Mouse (Mus musculus): Measurements from ENCODE around the gene Fam131c.

The Fam131c gene

DNA sequence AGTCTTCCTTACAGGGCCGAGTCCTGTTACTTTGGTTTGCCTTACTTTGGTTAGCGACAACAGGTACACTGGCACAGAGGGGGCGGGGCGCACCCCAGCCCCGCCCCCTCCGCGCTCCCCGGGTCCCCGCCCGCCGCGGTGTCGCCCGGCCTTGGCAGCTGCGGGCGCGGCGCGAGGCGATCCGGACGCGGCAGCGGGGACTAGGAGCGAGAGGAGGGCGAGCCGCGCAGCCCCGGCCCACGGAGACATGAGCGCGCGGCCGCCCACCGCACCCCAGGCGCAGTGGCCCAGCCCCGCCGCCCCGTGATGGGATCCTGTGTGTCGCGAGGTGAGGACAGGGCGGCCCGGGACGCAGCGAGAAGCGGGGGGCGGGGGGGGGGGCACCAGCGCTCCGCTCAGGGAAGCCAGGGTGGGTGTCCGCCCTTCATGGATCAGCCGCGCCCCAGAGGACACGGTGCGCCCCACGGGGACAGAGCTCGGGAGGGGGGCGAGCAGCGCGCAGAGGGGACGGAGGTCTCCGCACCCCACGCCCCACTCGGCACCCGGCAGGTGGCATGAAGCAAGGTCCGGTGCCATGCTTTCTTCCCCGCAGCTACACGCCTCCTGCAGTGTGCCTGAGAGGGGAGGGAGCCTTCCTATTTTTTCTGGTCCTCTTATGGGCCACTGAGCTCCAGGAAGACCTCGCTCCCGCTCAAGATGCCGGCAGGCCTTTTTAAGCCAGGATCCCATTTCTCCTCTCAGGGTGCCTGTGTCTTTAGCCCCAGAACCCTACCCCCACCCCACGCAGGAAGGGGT lies at the start of gene Fam131c:
TSS of gene Fam131c (plus strand) at position 224 of the 795 bp plus-strand sequence.
- DNase-seq (ENCODE audit: low read depth in 1 of 2, low spot score in 2 of 2) = no peak

DNA sequence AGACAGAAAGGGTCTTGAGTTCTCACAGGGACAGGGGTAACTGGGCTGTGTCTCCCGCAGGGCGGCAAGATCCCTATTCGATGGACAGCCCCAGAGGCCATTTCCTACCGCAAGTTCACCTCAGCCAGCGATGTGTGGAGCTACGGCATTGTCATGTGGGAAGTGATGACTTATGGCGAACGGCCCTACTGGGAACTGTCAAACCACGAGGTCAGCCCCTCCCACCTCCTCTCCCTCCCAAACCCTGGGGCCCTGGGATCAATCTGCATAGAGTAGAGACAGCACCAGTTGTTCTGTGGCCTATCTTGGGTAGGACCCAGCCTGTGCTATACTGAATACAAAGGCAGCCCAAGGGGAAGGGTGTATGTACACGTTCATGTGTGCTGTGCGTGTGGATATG lies 45.5 kb upstream of the Fam131c start:
- DNase-seq (ENCODE audit: low read depth in 1 of 2, low spot score in 2 of 2) = no peak

DNA sequence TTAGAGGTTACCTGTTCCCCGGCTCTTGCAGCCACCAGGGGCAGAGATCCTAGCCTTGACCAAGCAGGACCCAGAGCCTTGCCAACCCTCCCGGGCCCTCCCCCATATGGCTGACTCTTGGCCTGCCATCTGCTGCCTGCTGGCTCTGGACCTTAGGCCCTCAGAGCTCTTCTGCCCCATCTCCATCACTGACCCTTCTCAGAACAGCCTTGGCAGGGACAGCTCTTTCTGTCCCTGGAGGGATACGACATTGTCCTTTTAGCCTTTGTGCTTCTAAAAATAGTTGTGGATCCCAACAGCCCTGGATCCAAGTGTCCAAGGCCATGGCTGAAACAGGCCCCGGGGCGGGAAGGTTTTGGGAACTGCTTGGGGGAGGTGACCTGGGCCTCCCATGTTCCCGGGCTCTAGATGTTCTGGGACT lies 43.2 kb upstream of the Fam131c start:
- no peak for DNase-seq (ENCODE audit: low read depth in 1 of 2, low spot score in 2 of 2)

DNA sequence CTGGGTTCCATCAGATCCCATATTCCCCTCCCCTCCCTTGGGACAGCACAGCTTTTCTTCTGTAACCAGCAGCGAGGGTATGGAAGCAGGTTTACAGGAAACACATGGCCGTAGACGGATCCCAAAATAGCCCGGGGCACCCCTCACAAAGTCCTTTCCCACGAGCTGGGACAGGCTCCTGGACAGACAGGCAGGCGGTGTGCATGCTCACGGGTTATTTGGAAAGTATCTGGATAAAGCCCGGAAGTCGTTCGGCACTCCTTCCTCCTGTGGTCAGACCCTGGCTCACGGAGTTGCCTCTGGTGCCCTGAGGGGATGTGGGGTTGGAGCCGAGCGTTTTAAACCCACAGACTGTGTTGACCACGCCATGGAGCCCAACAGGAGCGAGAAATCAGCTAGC lies 42.4 kb upstream of the Fam131c start:
- no peak for DNase-seq (ENCODE audit: low read depth in 1 of 2, low spot score in 2 of 2)

DNA sequence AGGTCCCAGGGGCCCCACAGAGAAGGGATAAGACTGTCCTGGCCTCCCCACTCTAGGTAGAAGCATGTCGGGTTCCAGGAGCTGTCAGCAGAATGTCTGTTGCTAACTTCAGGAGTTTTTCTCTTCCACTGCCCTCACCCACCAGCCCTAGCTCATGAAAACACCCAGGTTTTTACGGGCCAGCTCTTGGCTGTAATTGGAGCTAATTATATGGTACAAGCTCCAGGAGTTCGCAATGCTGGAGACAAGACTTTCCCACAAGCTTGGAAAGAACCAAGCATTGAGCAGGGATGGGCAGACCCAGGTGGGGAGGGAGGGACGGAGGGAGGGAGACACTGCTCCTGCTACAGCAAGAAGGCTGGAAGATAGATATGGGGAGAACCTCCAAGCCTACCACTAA lies 40.9 kb upstream of the Fam131c start:
- DNase-seq (ENCODE audit: low read depth in 1 of 2, low spot score in 2 of 2) = no peak

DNA sequence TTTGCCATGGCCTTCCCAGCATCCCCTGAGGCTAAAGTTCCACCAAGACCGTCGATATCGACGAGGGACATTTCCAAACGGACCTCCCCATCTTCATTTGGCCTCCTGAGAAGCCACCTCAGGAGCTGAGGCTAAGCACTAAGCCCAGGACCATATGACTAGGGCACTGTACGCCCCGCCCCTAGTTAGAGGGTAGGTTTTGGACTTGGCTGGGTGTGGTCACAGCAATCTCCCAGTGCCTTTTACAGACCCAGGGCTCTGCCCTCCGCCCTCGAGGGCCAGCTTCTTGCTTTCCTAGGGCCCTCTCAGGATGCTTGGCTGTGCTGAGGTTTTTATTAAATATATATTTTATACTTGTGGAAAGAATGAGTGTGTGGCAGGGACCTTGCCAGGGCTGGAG lies 39.3 kb upstream of the Fam131c start:
- no peak for DNase-seq (ENCODE audit: low read depth in 1 of 2, low spot score in 2 of 2)

DNA sequence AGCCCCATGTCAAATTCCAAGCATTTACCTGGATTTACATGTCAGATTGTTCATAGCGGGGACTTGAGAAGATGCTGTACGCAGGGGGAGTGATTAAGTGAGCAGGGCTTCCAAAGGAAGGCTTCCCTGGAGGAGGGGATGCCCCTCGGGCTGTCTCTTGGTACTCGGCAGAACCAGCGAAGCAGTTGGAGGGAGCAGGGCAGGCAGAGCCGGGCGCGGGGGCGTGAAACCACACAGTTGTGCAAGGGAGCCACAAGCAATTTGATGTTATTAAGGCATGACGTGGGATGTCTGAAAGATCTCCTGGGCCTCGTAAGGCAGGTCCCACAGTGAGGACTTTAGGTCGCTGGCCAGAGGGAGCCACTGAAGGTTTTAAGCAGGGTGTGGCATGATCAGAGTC lies 38.1 kb upstream of the Fam131c start:
- no peak for DNase-seq (ENCODE audit: low read depth in 1 of 2, low spot score in 2 of 2)

DNA sequence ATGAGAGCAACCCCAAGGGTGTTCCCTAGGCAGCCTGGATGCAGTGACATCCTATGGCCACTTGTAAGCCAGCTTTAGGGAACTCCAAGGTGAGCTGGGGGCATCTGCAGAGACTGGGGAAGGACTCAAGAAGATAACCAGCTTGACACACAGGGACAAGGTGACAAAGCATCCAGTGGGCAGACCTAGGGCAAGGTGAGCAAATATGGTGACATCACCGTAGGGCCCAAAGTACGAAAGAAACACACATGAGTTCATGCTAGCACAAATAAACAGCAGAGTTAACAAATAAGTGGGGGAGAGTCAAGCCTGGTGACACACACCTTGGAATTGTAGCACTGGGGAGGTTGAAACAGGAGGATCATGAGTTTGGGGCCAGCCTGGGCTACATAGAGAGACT lies 36.6 kb upstream of the Fam131c start:
- no peak for DNase-seq (ENCODE audit: low read depth in 1 of 2, low spot score in 2 of 2)

DNA sequence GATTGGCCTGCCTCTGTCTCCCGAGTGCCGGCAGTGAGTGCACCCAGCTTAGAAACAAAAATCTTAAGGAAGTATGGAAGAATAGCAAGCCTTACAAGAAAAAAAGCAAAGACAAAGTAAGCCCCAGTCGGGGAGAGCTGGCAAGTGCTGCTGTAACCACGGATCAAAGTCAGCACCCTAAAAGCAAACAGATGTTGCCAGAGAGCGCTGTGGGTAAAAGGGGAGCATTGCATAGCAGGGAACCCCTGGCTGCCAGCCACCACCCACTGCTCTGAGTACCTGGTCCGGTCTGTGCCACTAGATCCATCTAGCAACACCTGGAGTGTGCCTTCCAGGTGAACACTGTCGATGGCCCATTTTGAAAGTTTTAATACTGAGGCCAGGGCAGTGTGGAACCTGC lies 35.8 kb upstream of the Fam131c start:
- no peak for DNase-seq (ENCODE audit: low read depth in 1 of 2, low spot score in 2 of 2)

DNA sequence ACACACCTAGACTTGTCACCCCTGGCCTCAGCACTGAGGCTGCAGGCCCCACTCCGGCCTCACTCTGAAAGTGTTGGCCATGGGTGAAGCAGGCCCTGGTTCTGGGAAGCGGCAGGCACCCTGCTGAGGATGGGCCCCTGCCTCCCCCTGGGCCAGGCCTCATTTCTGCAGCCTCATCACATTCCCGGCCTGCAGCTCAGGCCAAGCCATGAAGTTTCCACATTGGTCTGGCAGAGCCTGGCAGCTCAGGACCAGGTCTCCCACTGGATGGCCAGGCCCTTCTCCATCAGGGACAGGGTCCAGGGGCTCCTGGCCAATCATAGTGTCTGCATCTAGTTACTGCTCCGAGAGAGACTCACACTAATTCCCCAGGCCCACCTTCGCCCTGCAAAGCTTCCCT lies 33.3 kb upstream of the Fam131c start:
- DNase-seq (ENCODE audit: low read depth in 1 of 2, low spot score in 2 of 2) = no peak

DNA sequence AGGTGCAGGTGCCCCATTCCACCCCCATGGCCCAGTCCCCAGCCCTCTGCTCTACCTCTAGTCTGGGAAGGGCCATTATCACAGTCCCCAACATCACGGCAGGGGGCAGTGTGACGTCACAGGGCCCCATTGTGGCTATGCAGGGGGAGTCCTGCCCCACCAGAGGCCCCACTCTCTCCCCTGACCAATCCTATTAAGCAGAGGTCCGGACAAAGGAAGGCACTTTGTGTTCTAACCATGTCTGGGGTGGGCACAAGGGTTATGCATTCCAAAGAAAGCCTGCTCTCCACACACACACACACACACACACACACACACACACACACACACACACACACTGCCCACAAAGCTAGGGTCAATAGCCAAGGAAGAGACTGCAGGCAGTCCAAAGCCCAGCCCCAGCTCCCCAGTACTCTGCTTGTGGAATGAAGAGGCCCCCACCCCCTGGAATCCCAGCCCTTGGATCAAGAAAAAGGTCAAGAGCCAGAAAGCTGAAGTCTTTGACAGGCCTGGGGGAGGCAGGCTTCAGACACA lies 32.7 kb upstream of the Fam131c start:
- DNase-seq (ENCODE audit: low read depth in 1 of 2, low spot score in 2 of 2) = no peak

DNA sequence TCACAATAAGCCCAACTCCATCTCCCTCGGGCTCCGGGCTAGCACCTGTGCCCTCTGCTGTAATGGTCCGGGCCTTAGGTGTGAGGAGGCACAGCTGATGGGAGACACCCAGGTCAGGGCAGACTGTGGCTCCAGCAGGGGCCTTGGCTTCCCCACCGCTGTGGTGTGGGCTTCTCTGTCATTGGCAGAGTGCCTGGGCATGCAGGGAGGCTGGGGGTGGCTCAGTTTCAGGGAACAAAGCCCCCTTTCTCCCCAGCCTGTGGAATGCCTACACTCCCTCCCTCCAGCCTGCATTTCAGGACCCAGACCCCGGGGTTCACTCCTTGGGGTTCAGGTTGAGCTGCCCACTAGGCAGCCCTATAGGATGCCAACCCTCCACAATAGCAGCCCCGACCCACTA lies 31.8 kb upstream of the Fam131c start:
- no peak for DNase-seq (ENCODE audit: low read depth in 1 of 2, low spot score in 2 of 2)

DNA sequence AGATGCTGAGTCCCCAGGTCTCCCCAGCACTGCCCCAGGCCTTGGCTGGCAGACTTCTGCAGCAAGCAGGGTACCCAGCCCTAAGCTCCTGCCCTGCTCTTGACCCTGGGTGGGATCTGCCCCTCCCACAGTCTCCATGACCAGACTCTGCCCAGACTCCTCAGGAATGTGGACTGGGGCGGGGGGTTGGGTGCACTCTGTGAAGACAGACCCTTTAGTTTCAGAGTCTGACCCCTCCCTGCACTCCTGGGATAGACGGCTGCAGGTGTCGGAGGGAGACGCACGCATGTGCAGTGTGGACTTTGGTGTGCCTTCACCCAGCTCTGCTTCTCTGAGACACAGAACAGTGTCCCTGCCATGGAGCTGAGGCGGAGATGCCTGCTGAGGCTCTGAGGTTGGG lies 30.0 kb upstream of the Fam131c start:
- no peak for DNase-seq (ENCODE audit: low read depth in 1 of 2, low spot score in 2 of 2)

DNA sequence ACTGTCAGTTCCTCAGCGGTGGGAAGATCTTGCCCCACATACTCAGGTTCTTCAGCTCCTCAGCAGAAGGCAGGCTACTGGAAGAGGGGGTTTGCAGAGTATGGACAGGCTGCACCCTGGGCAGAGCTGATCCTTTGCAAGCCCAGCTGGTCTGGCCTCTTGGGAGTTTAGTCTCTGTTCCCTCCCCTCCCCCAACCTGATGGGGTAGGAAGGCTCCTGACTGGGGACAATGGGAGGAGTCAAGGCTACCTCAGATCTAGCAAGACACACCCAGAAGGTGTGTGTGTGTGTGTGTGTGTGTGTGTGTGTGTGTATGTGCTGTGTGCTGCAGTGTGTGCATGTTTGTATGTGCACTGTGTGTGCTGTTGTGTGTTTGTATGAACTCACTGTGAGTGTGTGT lies 29.2 kb upstream of the Fam131c start:
- DNase-seq (ENCODE audit: low read depth in 1 of 2, low spot score in 2 of 2) = no peak

DNA sequence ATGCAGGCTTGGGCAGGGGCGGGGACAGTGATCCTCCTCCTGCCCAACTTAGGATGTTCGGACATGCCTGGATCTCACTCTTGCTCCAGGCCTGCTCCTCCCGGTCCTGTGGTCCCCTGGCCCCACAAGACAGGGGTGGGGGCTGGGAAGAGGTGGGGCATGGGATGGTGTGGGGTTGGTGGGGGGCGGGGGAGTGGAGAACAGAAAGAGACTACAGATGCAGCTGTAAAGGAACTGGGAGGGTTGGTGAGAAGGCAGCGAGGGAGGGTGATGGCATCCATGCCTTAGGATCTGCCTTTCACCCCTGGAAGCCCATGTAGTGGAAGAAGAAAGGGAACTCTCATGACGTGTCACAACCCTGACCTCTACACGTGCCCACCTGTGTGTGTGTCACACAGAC lies 26.5 kb upstream of the Fam131c start:
- no peak for DNase-seq (ENCODE audit: low read depth in 1 of 2, low spot score in 2 of 2)

DNA sequence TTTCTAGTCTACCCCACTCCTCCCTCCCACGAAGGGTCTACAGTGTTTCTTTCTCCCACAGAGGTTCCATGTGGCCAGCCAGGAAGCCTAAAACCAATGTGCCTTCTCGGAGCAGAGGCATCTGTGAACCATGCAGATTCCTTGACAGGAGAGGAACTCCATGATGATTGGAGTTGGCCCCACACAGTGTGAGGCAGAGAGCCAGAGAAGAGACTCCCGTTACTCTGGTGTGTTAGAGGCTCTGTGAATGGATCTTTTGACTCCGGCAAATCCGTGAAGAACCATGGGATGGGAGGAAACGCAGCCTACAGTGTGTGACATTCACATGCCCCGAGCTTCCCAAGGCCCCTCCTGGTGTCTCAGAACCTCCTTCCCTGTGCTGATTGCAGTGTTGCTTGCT lies 24.5 kb upstream of the Fam131c start:
- DNase-seq (ENCODE audit: low read depth in 1 of 2, low spot score in 2 of 2) = no peak

DNA sequence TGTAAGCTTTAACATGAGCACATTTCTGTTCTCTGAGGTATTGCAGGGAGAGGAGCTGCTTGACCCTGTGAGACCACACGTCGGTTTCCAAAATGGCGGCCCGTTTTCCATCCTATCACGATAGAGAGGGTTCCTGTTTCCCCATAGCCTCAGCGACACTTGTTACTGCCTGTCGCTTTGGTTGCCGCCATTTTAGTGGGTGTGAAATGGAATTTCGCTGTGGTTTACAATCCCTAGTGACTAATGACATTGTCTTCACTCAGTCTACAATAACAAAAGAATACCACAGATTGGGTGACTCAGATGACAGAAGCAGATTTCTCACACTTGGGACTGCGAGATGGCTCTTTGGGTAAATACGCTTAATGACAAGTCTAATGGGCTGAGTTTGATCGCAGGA lies 22.8 kb upstream of the Fam131c start:
- no peak for DNase-seq (ENCODE audit: low read depth in 1 of 2, low spot score in 2 of 2)

DNA sequence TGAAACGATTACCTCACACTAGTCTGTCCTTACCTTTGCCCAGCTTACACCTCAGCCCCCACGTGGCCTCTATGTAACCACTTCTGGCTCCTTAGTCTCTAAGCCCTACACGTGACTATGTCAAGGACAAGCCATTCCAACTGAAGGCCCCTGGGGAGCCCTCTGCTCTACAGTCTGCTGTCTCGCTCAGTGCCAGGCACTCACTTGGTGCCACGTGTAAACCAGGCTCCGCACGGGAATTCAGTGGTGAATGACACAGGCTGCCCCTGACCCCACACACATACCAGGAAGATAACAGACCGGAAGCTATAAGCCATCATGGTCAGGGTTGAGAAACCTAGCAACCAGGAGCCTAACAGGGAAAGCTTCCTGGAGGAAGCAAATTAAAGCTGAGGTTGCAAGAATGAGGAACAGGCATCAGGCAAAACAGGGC lies 20.6 kb upstream of the Fam131c start:
- no peak for DNase-seq (ENCODE audit: low read depth in 1 of 2, low spot score in 2 of 2)

DNA sequence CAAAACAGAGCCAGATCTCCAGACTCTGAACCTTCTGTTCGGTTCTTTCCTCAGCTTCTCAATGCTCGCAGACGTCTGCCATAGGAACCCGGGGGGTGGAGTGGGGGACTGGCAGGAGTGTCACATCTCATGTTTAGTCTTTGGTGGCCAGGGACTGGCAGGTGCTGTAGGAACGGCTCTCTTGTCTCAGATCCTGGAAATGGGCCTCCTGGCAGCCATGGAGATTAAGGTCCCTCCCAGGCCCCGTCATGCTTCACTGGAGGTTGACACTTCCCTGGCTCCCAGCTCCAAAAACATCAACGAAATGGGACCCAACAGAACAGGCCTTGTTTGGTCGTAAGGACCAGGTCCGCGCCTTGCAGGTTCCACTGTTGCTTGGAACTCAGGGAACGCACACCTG lies 19.4 kb upstream of the Fam131c start:
- DNase-seq (ENCODE audit: low read depth in 1 of 2, low spot score in 2 of 2) = no peak

DNA sequence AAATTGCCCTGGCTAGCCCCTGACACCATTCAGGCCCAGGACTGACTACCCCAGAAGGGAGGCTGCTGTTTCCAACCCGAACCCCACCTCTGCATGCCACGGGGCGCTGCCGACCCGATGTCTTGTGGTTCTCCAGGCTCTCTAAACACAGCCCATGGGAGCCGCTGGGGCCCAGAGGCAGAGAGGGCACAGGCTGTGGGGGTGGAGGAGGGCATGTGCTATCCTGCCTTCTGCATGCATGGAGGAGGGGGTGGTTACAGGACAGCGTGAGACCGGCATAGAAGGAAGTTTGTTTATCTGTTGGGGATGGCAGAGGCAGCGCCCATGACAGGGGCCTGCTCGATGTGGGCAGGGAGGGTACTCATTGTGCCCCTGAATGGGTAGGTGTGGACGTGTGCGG lies 18.0 kb upstream of the Fam131c start:
- no peak for DNase-seq (ENCODE audit: low read depth in 1 of 2, low spot score in 2 of 2)

DNA sequence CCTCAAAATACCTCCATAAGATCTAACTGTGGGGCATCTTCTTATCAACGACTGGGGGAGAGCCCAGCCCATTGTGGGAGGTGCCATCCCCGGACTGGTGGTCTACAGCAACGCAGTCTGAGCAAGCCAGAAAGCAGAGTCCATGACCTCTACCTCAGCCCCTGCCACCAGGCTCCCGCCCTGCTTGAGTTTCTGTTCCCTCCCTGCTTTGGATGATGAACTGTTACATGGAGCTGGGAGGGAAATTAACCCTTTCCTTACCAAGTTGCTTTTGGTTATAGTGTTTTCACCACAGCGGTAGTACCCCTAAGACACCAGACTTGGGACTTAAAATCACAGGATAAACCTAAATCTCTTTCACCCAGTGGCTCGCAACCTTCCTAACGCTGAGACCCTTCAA lies 16.0 kb upstream of the Fam131c start:
- no peak for DNase-seq (ENCODE audit: low read depth in 1 of 2, low spot score in 2 of 2)

DNA sequence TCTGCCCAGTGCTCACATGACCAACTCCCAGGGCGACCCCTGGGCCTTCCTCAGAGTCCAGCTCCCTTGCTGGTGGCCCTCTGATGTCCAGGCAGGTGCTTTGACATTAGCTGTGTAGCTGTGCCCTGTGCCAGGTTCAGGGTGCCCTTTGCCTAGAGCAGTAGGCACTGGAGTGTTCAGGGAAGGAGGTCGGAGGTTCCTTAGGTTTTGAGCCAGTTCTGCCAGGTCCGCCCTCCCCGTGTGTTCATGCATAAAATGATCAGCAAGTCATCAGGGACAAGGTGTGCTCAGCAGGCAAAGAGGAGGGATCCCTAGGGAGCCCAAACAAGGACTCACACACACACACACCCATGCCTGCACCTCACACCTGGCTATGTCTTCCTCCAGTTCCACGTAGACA lies 15.0 kb upstream of the Fam131c start:
- no peak for DNase-seq (ENCODE audit: low read depth in 1 of 2, low spot score in 2 of 2)

DNA sequence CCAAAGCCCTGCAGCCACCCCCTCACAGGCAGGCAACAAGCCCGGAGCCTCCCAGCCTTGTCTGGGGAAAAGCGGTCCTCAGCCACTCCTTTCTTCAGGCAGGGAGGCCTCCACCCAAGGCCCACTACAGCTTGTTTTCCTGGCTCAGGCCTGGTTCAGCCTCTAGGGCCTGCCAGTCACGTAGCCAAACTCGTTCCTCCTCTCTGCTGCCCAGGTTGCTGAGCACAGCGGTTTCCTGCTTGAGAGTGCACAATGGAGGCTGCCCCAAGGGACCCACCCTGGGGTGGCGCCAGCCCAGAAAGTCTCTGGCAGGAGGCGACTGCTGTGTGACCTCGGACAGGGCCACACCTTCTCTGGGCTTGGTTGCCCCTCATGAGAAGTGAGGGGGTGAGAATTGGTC lies 14.2 kb upstream of the Fam131c start:
- no peak for DNase-seq (ENCODE audit: low read depth in 1 of 2, low spot score in 2 of 2)
